Comparison of ENCODE assay signal across 8 mouse cellular contexts in the genomic region with DNA sequence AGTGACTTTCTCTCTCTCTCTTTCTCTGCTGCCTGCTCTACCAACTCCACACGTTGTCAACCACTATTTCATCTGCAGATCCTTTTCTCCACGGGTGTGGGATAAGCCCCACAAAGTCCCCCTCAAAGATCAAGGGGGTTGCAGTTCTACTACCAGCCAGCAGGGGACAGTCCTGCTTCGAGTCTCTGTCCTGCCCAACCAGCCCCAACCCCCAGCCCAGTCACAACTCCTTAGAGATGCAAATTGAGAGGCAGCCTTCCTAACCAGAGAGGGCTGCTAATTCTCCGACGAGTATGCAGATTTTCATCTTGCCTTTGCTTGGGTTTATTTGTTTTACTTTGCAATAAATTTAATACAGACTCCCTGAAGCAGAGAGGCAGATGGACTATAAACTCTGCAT. TPM values are rescaled to one million over a fixed set of nuclear protein-coding genes. Genes with fewer than 3 reads are reported as not detected.
A peak's percentile ranks its signal among the peaks of the same experiment; 100 is the strongest.
DNase-seq lines count a peak whose midpoint lies in the region; ATAC-seq and TF ChIP-seq lines count a peak whose summit lies in the region.

No protein-coding gene starts in this region.

- 2% methylated on average over 5 of the region's 5 CpGs for WGBS in midbrain, postnatal 0 days

- DNase-seq in heart, adult 11 months = peak; percentile 92
- no peak for DNase-seq in heart, postnatal 25 days (ENCODE audit: low spot score)
- DNase-seq in cerebellum, postnatal 14 days = peak; percentile 53 to 74
- DNase-seq in frontal cortex, postnatal 25 days (ENCODE audit: low spot score in 2 of 2) = peak; percentile 51 to 62
- peak; percentile 65 to 68 for DNase-seq in left cerebral cortex, postnatal 36 days (ENCODE audit: low spot score in 2 of 2)
- peak; percentile 72 for DNase-seq in midbrain, postnatal 0 days (ENCODE audit: low spot score)
- peak; percentile 15 to 66 for DNase-seq in spleen, postnatal 10 days (ENCODE audit: low spot score in 2 of 2)

- intact Hi-C loops in heart, postnatal 25 days (cut with DNase I) = loop anchor here (1.0 to 5.0 kb wide), 2 partner anchors 53 to 150 kb away; no protein-coding TSS in a partner anchor
- intact Hi-C loops in left cerebral cortex, postnatal 36 days (cut with DNase I) = loop anchor here (2.0 to 5.0 kb wide), 2 partner anchors 54 to 150 kb away; no protein-coding TSS in a partner anchor

- H3K4me2 ChIP-seq in midbrain, postnatal 0 days (ENCODE audit: low read depth, low read length, poor library complexity, severe bottlenecking) = no peak overlapping the region

- H3K4me3 ChIP-seq in midbrain, postnatal 0 days (ENCODE audit: low read depth, low read length) = no peak overlapping the region

- H3K27me3 ChIP-seq in midbrain, postnatal 0 days (ENCODE audit: insufficient read depth, low read length) = no peaks in the 10 kb centered on the region

- no peaks in the 10 kb centered on the region for H3K36me3 ChIP-seq in midbrain, postnatal 0 days (ENCODE audit: insufficient read depth, low read length)

- no peak overlapping the region for H3K9ac ChIP-seq in midbrain, postnatal 0 days (replicated peaks; ENCODE audit: low read length, poor library complexity, severe bottlenecking)

- TF ChIP-seq CTCF in midbrain, postnatal 0 days (IDR thresholded peaks at IDR 0.05) = peak; percentile 87

- H3K27ac ChIP-seq in midbrain, postnatal 0 days (ENCODE audit: low read depth, low read length) = peak overlapping the region; percentile 27; the same call in 1 of the 2 replicates

- H3K9me3 ChIP-seq in midbrain, postnatal 0 days (ENCODE audit: low read length) = no peaks in the 10 kb centered on the region

- peaks cover 11% of the 10 kb centered on the region; the same call in 1 of the 2 replicates for H3K4me1 ChIP-seq in midbrain, postnatal 0 days (ENCODE audit: insufficient read depth, low read length)

- ATAC-seq in inflammation-experienced regulatory T-cells, adult 6 months = peak; percentile 73
- ATAC-seq in midbrain, postnatal 0 days (ENCODE audit: low FRiP score) = peak; percentile 66

RNA-seq across cellular contexts. Expression of a gene that starts 29.9 kb away (rescaled TPM):
- 1 to 10 TPM; 6.3 to 8.3 TPM for total RNA-seq in heart, postnatal 25 days (2021)
- polyA plus RNA-seq in inflammation-experienced regulatory T-cells, adult 6 months (2017; shearing (Covaris generic)) = not detected
- total RNA-seq in left cerebral cortex, postnatal 36 days (2021) = 10 to 100 TPM; 68.3 to 92.3 TPM
- total RNA-seq in midbrain, postnatal 0 days (2014; rRNA removed) = 25.6 and 26.6 TPM in 2 replicates
- polyA plus RNA-seq in midbrain, postnatal 0 days (2015; fragmentation: Nextera tagmentation; extraction: Ambion mirVana) = 23.5 and 23.6 TPM in 2 replicates

RNA-seq across cellular contexts. Expression of a gene that starts 30.9 kb away (rescaled TPM):
- total RNA-seq in heart, postnatal 25 days (2021) = 1 to 10 TPM; 6.5 to 7.8 TPM
- 1 to 10 TPM; 2.4 to 5.2 (median 4.1) TPM for polyA plus RNA-seq in inflammation-experienced regulatory T-cells, adult 6 months (2017; shearing (Covaris generic))
- total RNA-seq in left cerebral cortex, postnatal 36 days (2021) = 10 to 100 TPM in 1 of 2 experiments, 1 to 10 TPM in 1; 9.9 to 11.6 TPM
- total RNA-seq in midbrain, postnatal 0 days (2014; rRNA removed) = 4.9 and 5.9 TPM in 2 replicates
- polyA plus RNA-seq in midbrain, postnatal 0 days (2015; fragmentation: Nextera tagmentation; extraction: Ambion mirVana) = 9.9 TPM in 2 replicates
